Mouse (Mus musculus) MEL (cell line): Measurements from ENCODE around the gene Fam184b. TPM values are rescaled to one million over a fixed set of nuclear protein-coding genes. Genes with fewer than 3 reads are reported as not detected.

ENCODE experiments used
- polyA plus RNA-seq, 2 experiments: library from polyadenylated mRNA; stranded (reverse) in 1 of 2; unstranded in 1 of 2; fragments of >175 nt in 1 of 2; fragments of >200 nt in 1 of 2; gene quantifications; 2 replicates each; pipeline versions ENCODE4 v1.2.1 to v1.2.4; 2012; ENCODE audit warnings: low replicate concordance in 2 of 2, low read depth in 1 of 2; ENCODE audit not compliant: insufficient read length in 2 of 2, insufficient read depth in 1 of 2, missing spikeins in 1 of 2
- total RNA-seq: library from RNA; depleted of rRNA; stranded (reverse); fragments of 300-350 nt; gene quantifications from 2 replicates; pipeline ENCODE4 v1.2.3, GENCODE M21; 2012; rRNA removed

The Fam184b gene
- total and polyA plus RNA-seq, 3 experiments, result under 0.01 to 0.06 TPM; not detected in 1

Other genes with a start within 250 kb of the Fam184b start
- 113 and 119 TPM in 2 replicates for gene Qdpr, start 189.4 kb downstream of the Fam184b start, total RNA-seq
- 100 to 1,000 TPM in 1 of 2 experiments, not detected in 1; 226 TPM for gene Qdpr, start 189.4 kb downstream of the Fam184b start, polyA plus RNA-seq
- not detected in 2 replicates for gene Clrn2, start 185.9 kb downstream of the Fam184b start, total RNA-seq
- not detected for gene Clrn2, start 185.9 kb downstream of the Fam184b start, polyA plus RNA-seq
- 203 and 205 TPM in 2 replicates for gene Lap3, start 146.2 kb downstream of the Fam184b start, total RNA-seq
- gene Lap3, start 146.2 kb downstream of the Fam184b start, polyA plus RNA-seq, result 100 to 1,000 TPM; 172 to 213 TPM
- gene Med28, start 119.4 kb downstream of the Fam184b start, total RNA-seq, result 192 and 195 TPM in 2 replicates
- gene Med28, start 119.4 kb downstream of the Fam184b start, polyA plus RNA-seq, result 100 to 1,000 TPM in 1 of 2 experiments, not detected in 1; 177 TPM
- 58.2 and 74.4 TPM in 2 replicates for gene Ncapg, start 30.3 kb upstream of the Fam184b start, total RNA-seq
- 10 to 100 TPM; 39.2 to 52.6 TPM for gene Ncapg, start 30.3 kb upstream of the Fam184b start, polyA plus RNA-seq
- 10.6 and 11.6 TPM in 2 replicates for gene Lcorl, start 218.0 kb upstream of the Fam184b start, total RNA-seq
- 10 to 100 TPM in 1 of 2 experiments, not detected in 1; 10.1 TPM for gene Lcorl, start 218.0 kb upstream of the Fam184b start, polyA plus RNA-seq